Mouse (Mus musculus) brain, embryonic 14.5 days (tissue): ENCODE measurements around the gene Moxd2.

ENCODE experiments used
- CTCF ChIP-seq: fragments of 200-500 bp; IDR thresholded peaks from 2 replicates; pipeline ENCODE4 v1.5.1; 2012; ENCODE audit warnings: inconsistent platforms, mild to moderate bottlenecking, moderate library complexity, borderline replicate concordance; ENCODE audit not compliant: insufficient read depth, insufficient read length; ENCODE audit errors: extremely low read depth
- POLR2A ChIP-seq: fragments of 200-500 bp; IDR thresholded peaks from 2 replicates; pipeline ENCODE4 v1.6.1; 2012; ENCODE audit warnings: mild to moderate bottlenecking, inconsistent platforms, borderline replicate concordance; ENCODE audit not compliant: poor library complexity, insufficient read depth, insufficient read length, severe bottlenecking; ENCODE audit errors: extremely low read depth

- no peak for TF ChIP-seq CTCF
- TF ChIP-seq POLR2A, result no peak
Observed at GRCm38 (mm10) chr6:40894716-40895115, 7.4 kb upstream of the Moxd2 start.
